Mouse (Mus musculus): ENCODE measurements at regions not wholly inside any gene's neighbourhood (a gene's known extent, or its start where the extent isn't known, plus 50 kb on each side); places are given as distances from the start of the nearest gene placed in this dataset.

DNA sequence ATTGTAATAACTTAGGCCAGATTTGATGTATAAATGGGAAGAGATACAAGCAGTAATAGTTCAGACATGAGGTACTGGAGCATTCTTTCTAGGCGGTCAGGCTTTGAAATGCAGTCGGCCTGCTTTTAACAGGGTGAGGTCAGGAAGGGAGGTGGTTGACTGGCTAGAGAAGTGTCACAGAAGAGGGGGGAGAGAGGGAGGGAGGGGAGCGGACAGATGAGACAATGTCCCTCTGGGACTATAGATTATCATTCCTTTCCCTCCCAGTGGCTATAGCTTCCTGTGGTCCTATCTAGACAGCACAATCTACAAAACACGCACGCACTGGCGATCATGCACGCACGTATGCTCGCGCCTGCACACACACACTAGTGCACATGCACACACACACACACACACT lies 200.7 kb upstream of the Fat1 start:
- TF ChIP-seq CTCF (IDR thresholded peaks at IDR 0.05; ENCODE audit: low read depth): no peak
- TF ChIP-seq EP300 (IDR thresholded peaks at IDR 0.05; ENCODE audit: low read depth): no peak
